Mouse (Mus musculus): ENCODE results near the gene Cdc42ep5. TPM values are rescaled to one million over a fixed set of nuclear protein-coding genes. Genes with fewer than 3 reads are reported as not detected.

The Cdc42ep5 gene
- polyA plus RNA-seq, 1 experiment from 2014 or later = 4.7 TPM

GRCm38 (mm10) chr7:4142796-4143445 lies 21.7 kb downstream of the Cdc42ep5 start:
- H3K27ac ChIP-seq (ENCODE audit: low read length) = no peak overlapping the region
- no peak for ATAC-seq
- H3K27me3 ChIP-seq (ENCODE audit: control insufficient read depth, insufficient read depth, low read depth, low read length) = no peaks in the 10 kb centered on the region
- H3K4me2 ChIP-seq (ENCODE audit: low read length) = no peak overlapping the region
- no peaks in the 10 kb centered on the region for H3K9me3 ChIP-seq (replicated peaks; ENCODE audit: control insufficient read depth, low read length, poor library complexity, severe bottlenecking)
- H3K9ac ChIP-seq (ENCODE audit: low read depth, low read length) = no peak overlapping the region
- WGBS = 93% methylated on average over 10 of the region's 10 CpGs
- peaks cover 5% of the 10 kb centered on the region for H3K4me1 ChIP-seq (ENCODE audit: control insufficient read depth, insufficient read depth, low read length)
- peaks cover 75% of the 10 kb centered on the region for H3K36me3 ChIP-seq (ENCODE audit: control insufficient read depth, insufficient read depth, low read length)
- no peak overlapping the region for H3K4me3 ChIP-seq (ENCODE audit: low read depth, low read length)

- WGBS = 95% methylated on average over 6 of the region's 6 CpGs
- no peak overlapping the region for H3K27ac ChIP-seq (ENCODE audit: low read length)
- no peak overlapping the region for H3K4me2 ChIP-seq (ENCODE audit: low read length)
- peaks cover 72% of the 10 kb centered on the region for H3K36me3 ChIP-seq (ENCODE audit: control insufficient read depth, insufficient read depth, low read length)
- H3K4me1 ChIP-seq (ENCODE audit: control insufficient read depth, insufficient read depth, low read length) = peaks cover 9% of the 10 kb centered on the region
- H3K9ac ChIP-seq (ENCODE audit: low read depth, low read length) = no peak overlapping the region
- H3K9me3 ChIP-seq (replicated peaks; ENCODE audit: control insufficient read depth, low read length, poor library complexity, severe bottlenecking) = no peaks in the 10 kb centered on the region
- no peaks in the 10 kb centered on the region for H3K27me3 ChIP-seq (ENCODE audit: control insufficient read depth, insufficient read depth, low read depth, low read length)
- no peak overlapping the region for H3K4me3 ChIP-seq (ENCODE audit: low read depth, low read length)
- no peak for ATAC-seq
Observed at GRCm38 (mm10) chr7:4141648-4142325, 22.9 kb downstream of the Cdc42ep5 start.

GRCm38 (mm10) chr7:4139391-4139790 lies 25.3 kb downstream of the Cdc42ep5 start:
- no peak for ATAC-seq
- Histone ChIP-seq H3K36me3 (ENCODE audit: control insufficient read depth, insufficient read depth, low read length) (peaks cover 49% of the 10 kb centered on the region), H3K9ac (ENCODE audit: low read depth, low read length) (no peak overlapping the region)

GRCm38 (mm10) chr7:4138671-4139070 lies 26.0 kb downstream of the Cdc42ep5 start:
- H3K9me3 ChIP-seq (replicated peaks; ENCODE audit: control insufficient read depth, low read length, poor library complexity, severe bottlenecking) = no peaks in the 10 kb centered on the region
- no peak overlapping the region for H3K4me2 ChIP-seq (ENCODE audit: low read length)
- peaks cover 12% of the 10 kb centered on the region for H3K4me1 ChIP-seq (ENCODE audit: control insufficient read depth, insufficient read depth, low read length)
- 92% methylated on average over 7 of the region's 7 CpGs for WGBS
- H3K27me3 ChIP-seq (ENCODE audit: control insufficient read depth, insufficient read depth, low read depth, low read length) = no peaks in the 10 kb centered on the region
- peaks cover 41% of the 10 kb centered on the region for H3K36me3 ChIP-seq (ENCODE audit: control insufficient read depth, insufficient read depth, low read length)
- no peak overlapping the region for H3K4me3 ChIP-seq (ENCODE audit: low read depth, low read length)
- no peak for ATAC-seq
- no peak overlapping the region for H3K9ac ChIP-seq (ENCODE audit: low read depth, low read length)
- no peak overlapping the region for H3K27ac ChIP-seq (ENCODE audit: low read length)

More at GRCm38 (mm10) chr7:4139391-4139790, 25.3 kb downstream of the Cdc42ep5 start:
- H3K4me2 ChIP-seq (ENCODE audit: low read length) = no peak overlapping the region
- WGBS = 96% methylated on average over 5 of the region's 5 CpGs
- H3K27ac ChIP-seq (ENCODE audit: low read length) = no peak overlapping the region
- H3K4me1 ChIP-seq (ENCODE audit: control insufficient read depth, insufficient read depth, low read length) = peaks cover 12% of the 10 kb centered on the region
- no peaks in the 10 kb centered on the region for H3K27me3 ChIP-seq (ENCODE audit: control insufficient read depth, insufficient read depth, low read depth, low read length)
- H3K9me3 ChIP-seq (replicated peaks; ENCODE audit: control insufficient read depth, low read length, poor library complexity, severe bottlenecking) = no peaks in the 10 kb centered on the region
- no peak overlapping the region for H3K4me3 ChIP-seq (ENCODE audit: low read depth, low read length)

GRCm38 (mm10) chr7:4138181-4138580 lies 26.5 kb downstream of the Cdc42ep5 start:
- 80% methylated on average over 2 of the region's 2 CpGs for WGBS
- H3K9me3 ChIP-seq (replicated peaks; ENCODE audit: control insufficient read depth, low read length, poor library complexity, severe bottlenecking) = no peaks in the 10 kb centered on the region
- no peaks in the 10 kb centered on the region for H3K27me3 ChIP-seq (ENCODE audit: control insufficient read depth, insufficient read depth, low read depth, low read length)
- H3K4me3 ChIP-seq (ENCODE audit: low read depth, low read length) = peak overlapping the region; percentile 82; the same call in 1 of the 2 replicates
- H3K4me1 ChIP-seq (ENCODE audit: control insufficient read depth, insufficient read depth, low read length) = peaks cover 12% of the 10 kb centered on the region
- H3K27ac ChIP-seq (ENCODE audit: low read length) = no peak overlapping the region
- ATAC-seq = no peak
- H3K36me3 ChIP-seq (ENCODE audit: control insufficient read depth, insufficient read depth, low read length) = peaks cover 36% of the 10 kb centered on the region
- H3K4me2 ChIP-seq (ENCODE audit: low read length) = peak overlapping the region; percentile 91
- H3K9ac ChIP-seq (ENCODE audit: low read depth, low read length) = no peak overlapping the region; the same call in 1 of the 2 replicates

- H3K4me3 ChIP-seq (ENCODE audit: low read depth, low read length) = peak overlapping the region; percentile 82
- 48% methylated on average over 3 of the region's 3 CpGs for WGBS
- peak overlapping the region; percentile 97 for H3K27ac ChIP-seq (ENCODE audit: low read length)
- no peaks in the 10 kb centered on the region for H3K27me3 ChIP-seq (ENCODE audit: control insufficient read depth, insufficient read depth, low read depth, low read length)
- peaks cover 32% of the 10 kb centered on the region for H3K36me3 ChIP-seq (ENCODE audit: control insufficient read depth, insufficient read depth, low read length)
- H3K9me3 ChIP-seq (replicated peaks; ENCODE audit: control insufficient read depth, low read length, poor library complexity, severe bottlenecking) = no peaks in the 10 kb centered on the region
- H3K9ac ChIP-seq (ENCODE audit: low read depth, low read length) = peak overlapping the region; percentile 92
- peak overlapping the region; percentile 91 for H3K4me2 ChIP-seq (ENCODE audit: low read length)
- no peak for ATAC-seq
- H3K4me1 ChIP-seq (ENCODE audit: control insufficient read depth, insufficient read depth, low read length) = peaks cover 12% of the 10 kb centered on the region
Observed at GRCm38 (mm10) chr7:4137746-4138145, 26.9 kb downstream of the Cdc42ep5 start.

GRCm38 (mm10) chr7:4136771-4137531 lies 27.7 kb downstream of the Cdc42ep5 start, which contains the start of gene Leng8:
Gene Leng8, plus strand, starts transcription at chr7:4137039.
- Histone ChIP-seq H3K9me3 (replicated peaks; ENCODE audit: control insufficient read depth, low read length, poor library complexity, severe bottlenecking) (no peaks in the 10 kb centered on the region), H3K9ac (ENCODE audit: low read depth, low read length) (peak within 1 kb of the TSS; percentile 92), H3K36me3 (ENCODE audit: control insufficient read depth, insufficient read depth, low read length) (peaks cover 25% of the 10 kb centered on the region), H3K27ac (ENCODE audit: low read length) (peak within 1 kb of the TSS; percentile 97), H3K4me3 (ENCODE audit: low read depth, low read length) (peak within 1 kb of the TSS; percentile 82), H3K4me2 (ENCODE audit: low read length) (peak within 1 kb of the TSS; percentile 91), H3K27me3 (ENCODE audit: control insufficient read depth, insufficient read depth, low read depth, low read length) (no peaks in the 10 kb centered on the region), H3K4me1 (ENCODE audit: control insufficient read depth, insufficient read depth, low read length) (peaks cover 13% of the 10 kb centered on the region)
- WGBS = under 1% methylated on average over 49 of the region's 78 CpGs
- peak; percentile 99 for ATAC-seq

- H3K9ac ChIP-seq (ENCODE audit: low read depth, low read length) = peak overlapping the region; percentile 62
- peak overlapping the region; percentile 97 for H3K27ac ChIP-seq (ENCODE audit: low read length)
- H3K9me3 ChIP-seq (replicated peaks; ENCODE audit: control insufficient read depth, low read length, poor library complexity, severe bottlenecking) = no peaks in the 10 kb centered on the region
- H3K4me1 ChIP-seq (ENCODE audit: control insufficient read depth, insufficient read depth, low read length) = peaks cover 18% of the 10 kb centered on the region
- WGBS = under 1% methylated on average over 16 of the region's 16 CpGs
- peak; percentile 34 for ATAC-seq
- peaks cover 19% of the 10 kb centered on the region for H3K36me3 ChIP-seq (ENCODE audit: control insufficient read depth, insufficient read depth, low read length)
- H3K4me2 ChIP-seq (ENCODE audit: low read length) = peak overlapping the region; percentile 68
- no peaks in the 10 kb centered on the region for H3K27me3 ChIP-seq (ENCODE audit: control insufficient read depth, insufficient read depth, low read depth, low read length)
- H3K4me3 ChIP-seq (ENCODE audit: low read depth, low read length) = peak overlapping the region; percentile 82
Observed at GRCm38 (mm10) chr7:4136404-4136770, 28.3 kb downstream of the Cdc42ep5 start.

Data from midbrain, embryonic 16.5 days (tissue).